Mouse (Mus musculus) left cerebral cortex, adult 18-20 months (tissue): Measurements from ENCODE around the gene Rassf1. TPM values are rescaled to one million over a fixed set of nuclear protein-coding genes. Genes with fewer than 3 reads are reported as not detected.
A peak's percentile ranks its signal among the peaks of the same experiment; 100 is the strongest.

Source experiments
- DNase-seq, 2 experiments: peaks; one replicate each; pipeline ENCODE4 v3.0.0; 2021 to 2022; ENCODE audit warnings: low spot score in 2 of 2, mixed read lengths in 1 of 2
- total RNA-seq, 2 experiments: library from RNA; stranded (reverse); gene quantifications; 2 replicates each; pipeline ENCODE4 v1.2.3; 2021

Gene Rassf1
- total RNA-seq, 2 experiments from 2014 or later = 19.5 to 20.3 TPM

DNA sequence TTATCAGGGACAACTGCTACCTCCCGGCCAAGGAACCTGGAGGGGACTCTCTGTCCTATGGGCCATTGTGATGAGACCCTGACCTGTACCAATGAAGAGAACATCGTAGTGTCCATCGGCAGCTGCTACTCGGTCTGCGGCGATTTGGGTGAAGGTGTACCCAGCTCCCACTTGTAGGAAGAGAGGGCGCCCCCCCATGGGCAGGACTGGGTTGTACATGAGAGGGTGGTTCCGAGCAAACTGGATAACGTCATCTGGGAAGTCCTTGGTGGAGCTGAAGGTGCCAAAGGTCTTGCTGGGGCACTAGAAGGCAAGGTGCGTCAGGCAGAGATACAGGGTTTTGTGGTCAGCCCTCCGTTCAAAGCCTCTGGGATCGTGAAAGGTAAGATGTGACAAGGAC, 49.4 kb downstream of the Rassf1 start:
- DNase-seq = no peak

DNA sequence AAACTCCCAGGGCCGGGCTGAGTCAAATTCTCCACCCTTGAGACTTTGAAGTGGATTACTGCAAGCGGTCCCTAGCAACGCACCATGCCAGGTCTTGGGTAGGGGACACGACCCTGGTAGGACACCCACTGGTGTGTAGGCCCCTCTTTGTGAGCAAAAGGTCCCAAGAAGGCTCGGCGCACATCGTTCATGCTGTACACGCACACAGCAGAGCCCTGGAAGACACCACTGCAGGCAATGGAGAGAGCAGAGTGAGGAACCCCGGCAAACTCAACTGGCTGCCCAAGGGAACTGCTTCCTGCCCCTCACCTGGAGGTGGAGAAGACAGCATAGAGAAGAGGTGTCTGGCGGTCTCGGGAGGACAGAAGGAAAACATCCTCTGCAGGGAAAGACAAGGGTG, 49.9 kb downstream of the Rassf1 start:
- DNase-seq = no peak

DNA sequence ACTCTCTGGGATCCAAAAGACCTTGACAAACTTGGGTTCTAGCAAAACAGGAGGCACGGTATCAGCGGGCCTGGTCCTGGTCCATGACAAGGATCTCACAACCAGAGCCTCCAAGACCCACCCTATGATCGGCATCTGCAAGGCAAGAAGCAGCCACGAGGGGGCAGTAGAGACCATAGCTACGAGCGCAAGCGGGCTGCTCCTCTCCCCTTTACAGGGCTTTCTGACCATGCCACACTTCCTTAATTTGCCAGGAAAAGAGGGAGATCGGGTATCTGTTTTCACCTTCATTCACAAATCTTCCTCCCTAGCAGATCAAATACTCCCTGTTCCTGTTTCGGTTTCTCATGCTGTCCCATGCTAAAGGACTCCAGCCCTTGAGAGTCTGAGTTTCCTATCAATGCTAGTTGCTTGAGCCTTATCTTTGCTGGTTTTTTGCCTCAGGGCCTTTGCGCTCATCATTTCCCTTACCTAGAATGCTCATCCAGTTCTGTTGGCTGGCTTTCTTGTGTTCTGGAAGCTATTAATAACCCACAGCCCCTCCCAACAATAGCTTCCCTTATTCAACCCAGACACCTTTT, 50.8 kb downstream of the Rassf1 start:
- DNase-seq = peak; percentile 90 to 96

DNA sequence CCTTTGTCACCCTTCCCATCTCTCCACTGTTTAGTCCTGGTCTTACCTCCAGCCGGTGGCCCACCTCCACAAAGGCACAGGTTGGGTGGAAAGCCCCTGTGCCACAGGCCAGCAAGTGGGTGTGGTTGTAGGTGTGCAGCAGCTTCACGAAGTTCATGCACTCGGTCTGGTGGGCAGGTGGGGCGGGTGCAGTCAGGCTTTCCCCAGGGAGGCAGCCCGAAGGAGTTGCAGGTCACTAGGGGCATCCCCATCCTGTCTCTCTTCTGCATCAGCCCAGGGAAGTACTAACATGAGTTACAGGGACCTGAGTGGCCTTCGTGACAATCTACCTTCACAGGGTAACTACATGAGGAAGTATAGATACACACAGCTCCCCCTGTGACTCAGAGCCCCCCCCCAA, 51.9 kb downstream of the Rassf1 start:
- DNase-seq = no peak

DNA sequence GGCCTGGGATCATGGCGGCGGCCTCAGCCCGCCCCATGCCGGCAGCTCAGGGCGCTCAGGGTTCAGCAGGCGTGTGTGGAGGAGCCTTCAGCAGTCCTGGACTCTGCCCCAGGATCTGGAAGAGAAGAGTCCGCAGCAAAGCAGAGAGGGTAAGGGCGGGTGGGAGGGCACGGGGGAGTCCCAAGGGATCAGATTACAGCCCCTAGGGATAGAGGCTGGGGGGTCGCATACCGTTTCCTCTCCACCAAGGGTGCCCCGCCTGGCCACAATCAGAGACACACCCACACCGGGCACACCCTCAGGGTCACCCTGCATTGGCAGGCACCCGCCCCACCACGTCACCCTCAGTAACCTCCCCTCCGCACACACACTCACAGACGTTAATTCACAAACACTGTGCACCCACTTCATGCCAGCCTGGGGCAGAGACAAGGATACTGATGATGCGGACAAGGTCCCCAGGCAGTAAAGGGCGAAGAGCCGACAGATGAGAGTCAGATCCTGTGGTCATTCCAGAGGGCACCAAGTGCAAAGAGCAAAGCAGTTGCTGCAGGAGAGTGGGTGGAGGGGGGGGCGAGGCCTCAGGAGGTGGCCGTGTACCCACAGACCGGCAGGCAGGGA, 53.8 kb downstream of the Rassf1 start:
- no peak for DNase-seq

DNA sequence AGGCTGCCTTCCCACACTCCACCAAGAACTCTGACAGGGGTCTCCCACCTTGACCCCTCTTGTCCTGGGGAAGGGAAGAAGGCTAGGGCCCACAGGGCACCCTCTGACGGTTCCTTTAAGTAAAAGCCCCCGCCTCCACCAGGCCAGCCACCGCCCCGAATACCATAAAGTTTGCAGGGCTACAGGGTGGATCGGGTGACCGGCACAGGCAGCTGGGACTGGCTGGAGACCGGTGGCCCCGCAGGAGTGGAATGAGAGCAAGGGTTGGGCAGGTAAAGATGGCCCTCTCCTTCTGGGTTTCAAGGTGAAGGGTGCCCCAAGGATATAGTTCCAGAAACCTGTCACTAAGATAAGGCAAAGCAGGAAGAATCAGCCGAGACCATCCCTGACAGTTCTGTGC, 55.2 kb downstream of the Rassf1 start:
- no peak for DNase-seq

DNA sequence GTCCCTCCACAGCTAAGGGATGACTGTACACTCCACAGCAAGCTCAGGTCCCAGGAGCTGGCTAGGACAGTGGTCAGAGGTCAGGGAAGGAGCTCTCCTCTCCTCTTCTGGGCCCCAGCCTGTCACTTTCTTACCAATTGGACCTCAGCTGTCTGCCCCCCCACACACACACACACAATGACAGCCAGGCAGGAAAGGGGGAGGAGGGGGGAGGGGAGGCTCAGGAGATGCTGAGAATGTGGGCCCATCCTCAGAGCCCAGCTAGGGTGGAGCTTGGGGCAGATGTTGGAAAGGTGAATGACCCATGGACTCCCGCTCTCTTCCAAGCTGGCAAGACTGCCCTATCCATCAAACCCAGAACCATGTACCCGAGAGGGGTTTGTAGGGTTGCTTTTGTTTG, 55.7 kb downstream of the Rassf1 start:
- no peak for DNase-seq

DNA sequence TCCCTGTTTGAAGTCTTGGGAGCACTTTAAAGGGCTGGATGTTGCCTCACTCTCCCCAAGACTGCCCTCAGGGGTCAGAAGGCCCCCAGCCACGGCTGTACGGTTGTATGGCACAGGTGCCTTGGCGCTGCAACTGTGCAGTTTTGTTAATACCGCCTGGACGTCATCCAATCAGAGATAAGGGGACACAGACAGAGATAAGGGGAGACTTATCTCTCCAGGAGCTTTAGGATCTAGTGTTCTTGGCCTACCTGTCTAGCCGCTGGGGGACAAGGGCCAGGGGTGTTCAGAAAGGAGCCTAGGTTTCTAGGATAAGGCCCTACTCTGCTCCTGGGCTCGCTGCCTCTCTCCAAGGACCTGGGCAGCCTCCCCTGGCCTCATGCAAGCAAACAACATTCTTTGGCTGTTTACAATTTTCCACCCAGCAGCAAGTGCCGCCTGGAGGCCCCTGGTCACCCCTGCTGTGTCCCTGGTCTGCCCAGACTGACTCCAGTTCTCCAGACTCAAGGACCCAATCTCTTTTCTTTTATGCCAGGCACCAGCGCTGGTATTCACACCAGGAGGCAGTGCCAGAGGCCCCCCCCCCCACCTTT, 56.4 kb downstream of the Rassf1 start:
- DNase-seq = no peak

DNA sequence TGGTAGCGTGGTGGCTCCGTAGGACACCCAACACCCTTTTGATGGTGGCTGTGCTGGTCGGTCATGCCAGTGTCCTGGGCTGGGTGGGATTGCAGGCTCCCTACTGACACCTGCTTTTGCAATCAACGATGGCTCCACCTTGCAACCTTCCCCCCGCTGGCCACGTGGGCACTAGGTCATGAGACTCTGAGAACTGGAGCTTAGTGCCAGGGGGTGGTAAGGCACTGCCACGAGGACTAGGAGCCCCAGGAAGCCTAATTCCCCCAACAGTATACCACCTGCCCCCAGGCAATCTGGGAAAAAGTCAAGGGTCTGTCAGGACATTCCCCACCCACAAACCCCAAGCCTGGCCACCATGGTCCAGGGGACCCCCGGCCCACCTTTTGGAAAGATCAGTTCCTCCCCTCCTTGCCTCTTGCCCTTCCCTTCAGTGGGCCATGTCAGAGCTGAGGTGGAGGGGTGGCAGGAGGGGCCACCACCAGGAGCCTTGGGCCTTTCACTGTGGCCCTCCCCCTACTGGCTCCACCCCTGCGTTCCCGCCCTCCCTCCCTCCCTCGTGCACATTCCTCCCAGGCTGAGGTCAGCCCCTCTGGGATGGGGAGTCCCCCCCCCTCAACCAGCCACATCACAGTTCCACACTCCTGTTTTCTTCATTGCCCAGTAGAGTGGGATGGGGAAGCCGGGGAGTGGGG, 57.5 kb downstream of the Rassf1 start, which contains the start of gene Sema3b:
Sema3b (minus strand) TSS at position 489 of the 692 bp plus-strand sequence.
- DNase-seq = no peak

DNA sequence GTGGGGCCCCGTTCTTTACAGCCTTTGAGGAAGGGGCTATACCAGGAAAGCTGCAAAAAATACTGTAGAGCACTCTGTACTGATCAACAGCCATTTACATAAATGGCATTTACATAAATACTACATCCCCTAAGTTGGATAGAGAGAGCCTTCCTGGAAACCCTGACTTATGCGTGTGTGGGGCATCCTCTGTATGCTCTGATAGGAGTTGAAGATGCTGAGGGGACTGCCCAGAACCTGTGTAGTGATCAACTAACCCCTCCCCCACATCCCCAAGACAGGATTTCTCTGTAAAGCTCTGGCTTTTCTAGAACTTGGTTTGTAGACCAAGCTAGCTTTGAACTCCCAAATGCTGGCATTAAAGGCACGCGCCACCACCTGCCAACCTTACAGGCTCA, 58.1 kb downstream of the Rassf1 start:
- DNase-seq = no peak

DNA sequence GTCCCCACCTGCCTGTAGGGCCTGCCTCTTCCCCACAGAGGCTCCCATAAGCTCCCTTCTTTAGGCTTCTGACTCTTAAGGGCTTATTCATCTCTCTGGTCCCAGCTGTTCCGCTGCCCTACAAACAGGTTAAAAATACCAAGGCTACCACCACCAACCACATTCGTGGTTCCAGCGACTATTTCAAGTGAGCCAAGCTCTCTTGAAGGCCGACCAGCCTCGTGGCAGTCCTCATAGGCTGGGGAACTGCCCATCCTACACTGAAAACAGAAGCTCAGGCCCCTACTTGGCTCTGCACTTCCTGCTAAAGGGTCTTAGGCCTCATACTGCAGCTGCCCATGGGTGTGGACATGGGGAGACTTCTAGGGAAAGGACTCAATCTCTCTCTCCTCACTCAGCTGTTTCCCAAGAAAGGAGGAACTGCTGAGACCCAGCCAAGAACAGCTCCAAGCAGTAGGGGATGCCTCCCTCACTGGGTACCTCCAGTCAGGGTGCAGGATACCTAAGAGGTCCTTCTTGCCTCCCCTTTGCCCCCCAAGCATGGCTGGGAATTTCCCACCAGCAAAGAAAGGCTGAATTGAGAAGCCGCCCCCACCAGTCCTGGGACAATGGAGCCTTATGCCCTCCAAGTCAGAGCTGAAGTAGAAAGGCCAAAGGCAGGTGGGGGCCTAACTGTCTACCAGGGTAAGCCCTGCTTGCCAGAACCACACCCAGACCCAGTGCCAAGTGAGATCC, 60.3 kb downstream of the Rassf1 start:
- DNase-seq = peak in 1 of 2 experiments; percentile 29

Other genes with a start within 250 kb of the Rassf1 start
- 10 to 100 TPM; 14.7 to 16.8 TPM for gene Hemk1, start 213.2 kb upstream of the Rassf1 start, total RNA-seq
- gene 6430571L13Rik, start 211.0 kb upstream of the Rassf1 start, total RNA-seq = 1 to 10 TPM; 4.1 to 4.2 TPM
- 10 to 100 TPM; 24.3 to 29.7 TPM for gene Cacna2d2, start 151.9 kb upstream of the Rassf1 start, total RNA-seq
- gene Tmem115, start 17.6 kb upstream of the Rassf1 start, total RNA-seq = 10 to 100 TPM; 36.0 to 38.5 TPM
- gene Cyb561d2, start 9.4 kb upstream of the Rassf1 start, total RNA-seq = 10 to 100 TPM; 14.3 to 16.2 TPM
- gene Nprl2, start 9.3 kb upstream of the Rassf1 start, total RNA-seq = 10 to 100 TPM; 42.2 to 43.6 TPM
- gene Zmynd10, start 4.3 kb upstream of the Rassf1 start, total RNA-seq = 1 to 10 TPM; 6.1 to 7.2 TPM
- 100 to 1,000 TPM; 104 to 108 TPM for gene Tusc2, start 11.7 kb downstream of the Rassf1 start, total RNA-seq
- 10 to 100 TPM; 13.0 to 15.5 TPM for gene Hyal2, start 16.4 kb downstream of the Rassf1 start, total RNA-seq
- gene Hyal1, start 25.4 kb downstream of the Rassf1 start, total RNA-seq = 1 to 10 TPM; 6.3 to 7.2 TPM
- 10 to 100 TPM; 10.1 to 13.4 TPM for gene Naa80, start 27.3 kb downstream of the Rassf1 start, total RNA-seq
- 1 to 10 TPM; 1.6 TPM for gene Hyal3, start 29.3 kb downstream of the Rassf1 start, total RNA-seq
- 10 to 100 TPM; 11.3 to 11.9 TPM for gene Ifrd2, start 36.1 kb downstream of the Rassf1 start, total RNA-seq
- 1 to 10 TPM; 3.5 to 4.5 TPM for gene Sema3b, start 57.7 kb downstream of the Rassf1 start, total RNA-seq
- gene Gnai2, start 83.8 kb downstream of the Rassf1 start, total RNA-seq = 100 to 1,000 TPM; 222 to 239 TPM
- 10 to 100 TPM; 66.6 to 84.4 TPM for gene Slc38a3, start 118.0 kb downstream of the Rassf1 start, total RNA-seq
- gene Gnat1, start 128.2 kb downstream of the Rassf1 start, total RNA-seq = under 1 TPM; 0.35 to 0.73 TPM
- gene Sema3f, start 158.9 kb downstream of the Rassf1 start, total RNA-seq = 10 to 100 TPM; 13.1 to 13.9 TPM
- gene Rbm5, start 219.4 kb downstream of the Rassf1 start, total RNA-seq = 100 to 1,000 TPM; 120 to 133 TPM